Mouse (Mus musculus): ENCODE measurements around the gene Hip1. TPM values are rescaled to one million over a fixed set of nuclear protein-coding genes. Genes with fewer than 3 reads are reported as not detected.

Hip1 gene
- total and polyA plus RNA-seq, 2 experiments from 2014 or later: 24.9 to 126 TPM

DNA sequence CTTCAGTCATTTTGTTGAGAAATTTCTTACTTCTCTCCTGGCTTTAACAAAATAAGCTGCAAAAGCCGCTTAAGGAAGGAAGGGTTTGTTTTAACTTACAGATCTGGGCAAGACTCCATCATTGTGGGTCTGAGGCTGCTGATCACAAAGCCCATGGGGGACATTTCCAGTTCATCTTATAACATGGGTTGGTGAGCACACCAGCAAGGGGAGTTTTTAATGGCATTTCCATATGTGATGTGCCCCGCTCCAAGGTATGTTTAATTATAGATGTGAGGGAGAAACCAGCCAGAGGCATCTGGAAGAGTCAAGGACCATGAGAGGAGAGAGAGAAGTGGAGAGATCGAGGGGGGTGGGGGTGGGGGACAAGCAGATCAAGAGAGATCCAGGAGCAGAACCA is 12.8 kb upstream of the Hip1 start:
- Histone ChIP-seq H3K27ac (ENCODE audit: low read depth, low read length) (no peak overlapping the region), H3K27me3 (ENCODE audit: insufficient read depth, low read length) (no peaks in the 10 kb centered on the region), H3K4me1 (ENCODE audit: insufficient read depth, low read length) (no peaks in the 10 kb centered on the region), H3K9me3 (ENCODE audit: low read length) (no peaks in the 10 kb centered on the region), H3K36me3 (ENCODE audit: insufficient read depth, low read length) (no peaks in the 10 kb centered on the region), H3K9ac (replicated peaks; ENCODE audit: low read length, poor library complexity, severe bottlenecking) (no peak overlapping the region), H3K4me2 (ENCODE audit: low read depth, low read length, poor library complexity, severe bottlenecking) (no peak overlapping the region), H3K4me3 (ENCODE audit: low read depth, low read length) (no peak overlapping the region)
- DNase-seq (ENCODE audit: low spot score) (peak; percentile 21), ATAC-seq (ENCODE audit: low FRiP score) (no peak)
- WGBS: 64% methylated on average over 3 of the region's 3 CpGs
- no peak for TF ChIP-seq CTCF (IDR thresholded peaks at IDR 0.05)

- no peak for ATAC-seq (ENCODE audit: low FRiP score)
- TF ChIP-seq CTCF (IDR thresholded peaks at IDR 0.05): no peak
- no peaks in the 10 kb centered on the region for H3K36me3 ChIP-seq (ENCODE audit: insufficient read depth, low read length)
- no peak overlapping the region for H3K4me2 ChIP-seq (ENCODE audit: low read depth, low read length, poor library complexity, severe bottlenecking)
- 21% methylated on average over 4 of the region's 4 CpGs for WGBS
- no peak overlapping the region for H3K4me3 ChIP-seq (ENCODE audit: low read depth, low read length)
- H3K4me1 ChIP-seq (ENCODE audit: insufficient read depth, low read length): no peaks in the 10 kb centered on the region
- peak; percentile 39 for DNase-seq (ENCODE audit: low spot score)
- no peaks in the 10 kb centered on the region for H3K9me3 ChIP-seq (ENCODE audit: low read length)
- H3K27me3 ChIP-seq (ENCODE audit: insufficient read depth, low read length): no peaks in the 10 kb centered on the region
- H3K27ac ChIP-seq (ENCODE audit: low read depth, low read length): no peak overlapping the region
- no peak overlapping the region for H3K9ac ChIP-seq (replicated peaks; ENCODE audit: low read length, poor library complexity, severe bottlenecking)
These were observed 12.1 kb upstream of the Hip1 start for GRCm38 (mm10) chr5:135557051-135557450.

DNA sequence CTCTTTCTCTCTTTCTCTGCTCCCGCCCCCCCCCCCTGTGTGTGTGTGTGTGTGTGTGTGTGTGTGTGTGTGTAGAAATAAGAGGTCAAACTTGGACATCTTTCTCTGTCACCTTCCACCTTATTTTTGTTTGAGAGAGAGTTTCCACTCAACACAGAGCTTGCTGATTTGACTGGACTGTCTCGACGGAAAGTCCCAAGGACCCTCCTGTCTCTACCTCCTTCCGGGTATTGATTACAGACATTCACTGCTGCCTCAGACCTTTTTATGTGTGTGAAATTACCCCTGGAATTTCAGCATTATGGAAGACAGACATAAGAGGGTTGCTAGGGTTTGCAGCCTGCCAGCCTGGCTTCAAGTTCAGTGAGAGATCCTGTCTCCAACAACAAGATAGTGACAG is 11.3 kb upstream of the Hip1 start:
- no peak for DNase-seq (ENCODE audit: low spot score)
- H3K9me3 ChIP-seq (ENCODE audit: low read length): no peaks in the 10 kb centered on the region
- no peak overlapping the region for H3K27ac ChIP-seq (ENCODE audit: low read depth, low read length)
- ATAC-seq (ENCODE audit: low FRiP score): no peak
- H3K27me3 ChIP-seq (ENCODE audit: insufficient read depth, low read length): no peaks in the 10 kb centered on the region
- H3K4me1 ChIP-seq (ENCODE audit: insufficient read depth, low read length): no peaks in the 10 kb centered on the region
- TF ChIP-seq CTCF (IDR thresholded peaks at IDR 0.05): no peak
- no peak overlapping the region for H3K9ac ChIP-seq (replicated peaks; ENCODE audit: low read length, poor library complexity, severe bottlenecking)
- H3K4me2 ChIP-seq (ENCODE audit: low read depth, low read length, poor library complexity, severe bottlenecking): no peak overlapping the region
- no peaks in the 10 kb centered on the region for H3K36me3 ChIP-seq (ENCODE audit: insufficient read depth, low read length)
- H3K4me3 ChIP-seq (ENCODE audit: low read depth, low read length): no peak overlapping the region
- whole genome bisulfite sequencing: 92% methylated on average over 3 of the region's 4 CpGs

DNA sequence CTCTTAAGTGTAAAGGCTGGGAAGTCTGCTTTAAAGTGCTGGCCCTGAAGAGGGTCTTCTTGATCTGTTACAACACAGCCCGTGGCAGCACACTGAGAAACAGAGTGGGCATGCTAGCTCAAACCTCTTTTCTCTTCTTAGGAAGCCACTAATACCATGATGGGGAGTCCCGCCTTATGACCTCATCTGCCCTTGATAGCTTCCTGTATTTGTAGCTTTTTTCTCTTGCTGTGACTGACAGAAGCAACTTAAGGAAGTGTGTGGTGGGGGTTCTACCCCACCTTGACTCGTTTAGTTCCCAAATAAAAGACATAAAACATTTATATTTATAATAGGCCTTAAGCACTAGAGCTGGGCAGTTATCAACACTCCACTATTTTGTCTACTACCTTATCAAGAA is 6.7 kb upstream of the Hip1 start:
- H3K9ac ChIP-seq (replicated peaks; ENCODE audit: low read length, poor library complexity, severe bottlenecking): no peak overlapping the region
- 72% methylated on average over 3 of the region's 3 CpGs for WGBS
- no peak for ATAC-seq (ENCODE audit: low FRiP score)
- H3K4me3 ChIP-seq (ENCODE audit: low read depth, low read length): no peak overlapping the region
- TF ChIP-seq CTCF (IDR thresholded peaks at IDR 0.05): no peak
- DNase-seq (ENCODE audit: low spot score): no peak
- H3K27ac ChIP-seq (ENCODE audit: low read depth, low read length): no peak overlapping the region
- no peaks in the 10 kb centered on the region for H3K9me3 ChIP-seq (ENCODE audit: low read length)
- no peak overlapping the region for H3K4me2 ChIP-seq (ENCODE audit: low read depth, low read length, poor library complexity, severe bottlenecking)
- no peaks in the 10 kb centered on the region for H3K36me3 ChIP-seq (ENCODE audit: insufficient read depth, low read length)
- no peaks in the 10 kb centered on the region for H3K27me3 ChIP-seq (ENCODE audit: insufficient read depth, low read length)
- no peaks in the 10 kb centered on the region for H3K4me1 ChIP-seq (ENCODE audit: insufficient read depth, low read length)

GRCm38 (mm10) chr5:135550910-135551309 is 6.0 kb upstream of the Hip1 start:
- no peaks in the 10 kb centered on the region for H3K4me1 ChIP-seq (ENCODE audit: insufficient read depth, low read length)
- no peaks in the 10 kb centered on the region for H3K36me3 ChIP-seq (ENCODE audit: insufficient read depth, low read length)
- 21% methylated on average over 3 of the region's 3 CpGs for WGBS
- no peak overlapping the region for H3K4me3 ChIP-seq (ENCODE audit: low read depth, low read length)
- ATAC-seq (ENCODE audit: low FRiP score) (no peak), DNase-seq (ENCODE audit: low spot score) (peak; percentile 35)
- H3K9me3 ChIP-seq (ENCODE audit: low read length): no peaks in the 10 kb centered on the region
- peak; percentile 62 for TF ChIP-seq CTCF (IDR thresholded peaks at IDR 0.05)
- H3K9ac ChIP-seq (replicated peaks; ENCODE audit: low read length, poor library complexity, severe bottlenecking): no peak overlapping the region
- no peak overlapping the region for H3K4me2 ChIP-seq (ENCODE audit: low read depth, low read length, poor library complexity, severe bottlenecking)
- H3K27ac ChIP-seq (ENCODE audit: low read depth, low read length): no peak overlapping the region
- H3K27me3 ChIP-seq (ENCODE audit: insufficient read depth, low read length): no peaks in the 10 kb centered on the region

DNA sequence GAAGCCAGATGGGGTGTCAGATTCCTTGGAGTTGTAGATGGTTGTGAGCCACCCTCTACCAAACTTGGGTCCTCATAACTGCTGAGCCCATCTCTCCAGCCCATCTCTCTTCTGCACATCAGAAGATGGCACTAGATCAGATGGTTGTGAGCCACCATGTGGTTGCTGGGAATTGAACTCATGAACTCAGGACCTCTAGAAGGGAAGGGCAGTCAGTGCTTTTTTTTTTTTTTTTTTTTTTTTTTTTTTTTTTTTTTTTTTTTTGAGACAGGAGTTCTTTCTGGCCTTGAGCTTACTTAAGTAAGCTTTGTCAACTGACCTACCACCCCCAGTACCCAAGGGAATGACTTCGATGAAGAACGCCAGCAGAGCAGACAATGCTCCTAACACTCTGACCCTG is 3.1 kb upstream of the Hip1 start:
- Histone ChIP-seq H3K4me1 (ENCODE audit: insufficient read depth, low read length) (no peaks in the 10 kb centered on the region), H3K9ac (replicated peaks; ENCODE audit: low read length, poor library complexity, severe bottlenecking) (no peak overlapping the region), H3K36me3 (ENCODE audit: insufficient read depth, low read length) (no peaks in the 10 kb centered on the region), H3K27me3 (ENCODE audit: insufficient read depth, low read length) (no peaks in the 10 kb centered on the region), H3K9me3 (ENCODE audit: low read length) (no peaks in the 10 kb centered on the region), H3K4me3 (ENCODE audit: low read depth, low read length) (no peak overlapping the region), H3K4me2 (ENCODE audit: low read depth, low read length, poor library complexity, severe bottlenecking) (no peak overlapping the region), H3K27ac (ENCODE audit: low read depth, low read length) (no peak overlapping the region)
- TF ChIP-seq CTCF (IDR thresholded peaks at IDR 0.05): no peak
- 85% methylated on average over 2 of the region's 2 CpGs for WGBS
- ATAC-seq (ENCODE audit: low FRiP score): no peak
- no peak for DNase-seq (ENCODE audit: low spot score)

Measured in midbrain, postnatal 0 days (tissue).